14 mouse cellular contexts compared by ENCODE assay signal in genomic region chr10:3645030-3645429, GRCm38 (mm10).
A peak's percentile ranks its signal among the peaks of the same experiment; 100 is the strongest.
DNase-seq lines count a peak whose midpoint lies in the region; ATAC-seq and TF ChIP-seq lines count a peak whose summit lies in the region.
"Had no signal": no experiment of that assay in that cellular context is flagged by ENCODE, and none has a peak within 500 bp of the region (broad histone marks: within the 10 kb centered on the region; RNA-seq: fewer than 3 reads in every experiment).

No protein-coding gene starts in this region.

- no peak overlapping the region for H3K4me2 ChIP-seq in heart, embryonic 12.5 days
- no peak overlapping the region for H3K4me2 ChIP-seq in liver, embryonic 12.5 days
- H3K4me2 ChIP-seq: midbrain, embryonic 12.5 days; neural tube, embryonic 12.5 days had no signal

- H3K79me2 ChIP-seq in liver, adult 2 months (ENCODE audit: control insufficient read depth, insufficient read depth, low read length), result no peaks in the 10 kb centered on the region

- H3K9me3 ChIP-seq in heart, embryonic 12.5 days (replicated peaks), result no peaks in the 10 kb centered on the region
- H3K9me3 ChIP-seq in liver, embryonic 12.5 days (replicated peaks), result no peaks in the 10 kb centered on the region
- H3K9me3 ChIP-seq: midbrain, embryonic 12.5 days; neural tube, embryonic 12.5 days had no signal

- TF ChIP-seq CTCF in liver, adult 2 months (IDR thresholded peaks at IDR 0.05; ENCODE audit: low read depth, low read length), result no peak

- no peak overlapping the region for H3K9ac ChIP-seq in heart, embryonic 12.5 days
- no peak overlapping the region for H3K9ac ChIP-seq in liver, adult 2 months (ENCODE audit: low read depth, low read length)
- no peak overlapping the region for H3K9ac ChIP-seq in liver, embryonic 12.5 days
- H3K9ac ChIP-seq: midbrain, embryonic 12.5 days; neural tube, embryonic 12.5 days had no signal

- peak; percentile 20 to 28 for DNase-seq in heart, postnatal 10 days
- no peak for DNase-seq in liver, adult 2 months (ENCODE audit: extremely low read depth, low read depth, low spot score)
- DNase-seq in brain, adult 2 months (ENCODE audit: low read depth, low spot score), result peak; percentile 80
- DNase-seq in layer of hippocampus, adult 8-10 months (ENCODE audit: low spot score in 2 of 2), result peak; percentile 16 to 17
- no peak for DNase-seq in neural tube, embryonic 10.5 days (ENCODE audit: extremely low spot score, low spot score)
- DNase-seq: adrenal gland, postnatal 14 days; cerebellum, adult 11 months; kidney, adult 8-10 months; lung, postnatal 10 days; retina, postnatal 1 day had no signal

- no peak for TF ChIP-seq POLR2A in liver, adult 2 months (IDR thresholded peaks at IDR 0.05; ENCODE audit: extremely low read depth, insufficient read depth, low read length)

- intact Hi-C loops in heart, postnatal 10 days (cut with DNase I), result loop anchor here (5.0 kb wide), 1 partner anchor 47 kb away; no protein-coding TSS in a partner anchor

- ATAC-seq in heart, embryonic 12.5 days (ENCODE audit: insufficient number of reproducible peaks, low FRiP score), result no peak; the same call in 1 of the 2 replicates
- no peak for ATAC-seq in liver, embryonic 12.5 days

- H3K27me3 ChIP-seq in heart, embryonic 12.5 days (replicated peaks), result no peaks in the 10 kb centered on the region
- H3K27me3 ChIP-seq in liver, adult 2 months (ENCODE audit: control insufficient read depth, insufficient read depth, low read length), result no peaks in the 10 kb centered on the region
- H3K27me3 ChIP-seq in liver, embryonic 12.5 days (replicated peaks), result no peaks in the 10 kb centered on the region
- H3K27me3 ChIP-seq: midbrain, embryonic 12.5 days; neural tube, embryonic 12.5 days had no signal

- no peaks in the 10 kb centered on the region for H3K36me3 ChIP-seq in heart, embryonic 12.5 days
- no peaks in the 10 kb centered on the region for H3K36me3 ChIP-seq in liver, adult 2 months (ENCODE audit: control insufficient read depth, insufficient read depth, low read length)
- no peaks in the 10 kb centered on the region for H3K36me3 ChIP-seq in liver, embryonic 12.5 days
- H3K36me3 ChIP-seq: midbrain, embryonic 12.5 days; neural tube, embryonic 12.5 days had no signal

- H3K4me3 ChIP-seq in heart, embryonic 12.5 days, result no peak overlapping the region
- H3K4me3 ChIP-seq in liver, adult 2 months (ENCODE audit: insufficient read depth, low read depth, low read length), result no peak overlapping the region
- no peak overlapping the region for H3K4me3 ChIP-seq in liver, embryonic 12.5 days
- H3K4me3 ChIP-seq: midbrain, embryonic 12.5 days; neural tube, embryonic 12.5 days had no signal

- H3K27ac ChIP-seq in heart, embryonic 12.5 days (ENCODE audit: poor library complexity, severe bottlenecking), result no peak overlapping the region
- H3K27ac ChIP-seq in liver, adult 2 months (replicated peaks; ENCODE audit: insufficient read depth, low read depth, low read length), result peak overlapping the region; percentile 13; the same call in 1 of the 2 replicates
- H3K27ac ChIP-seq in liver, embryonic 12.5 days, result no peak overlapping the region
- H3K27ac ChIP-seq: midbrain, embryonic 12.5 days; neural tube, embryonic 12.5 days had no signal

- H3K4me1 ChIP-seq in heart, embryonic 12.5 days (replicated peaks), result no peaks in the 10 kb centered on the region
- peaks cover 2% of the 10 kb centered on the region; the same call in 1 of the 2 replicates for H3K4me1 ChIP-seq in liver, adult 2 months (ENCODE audit: control insufficient read depth, insufficient read depth, low read length)
- no peaks in the 10 kb centered on the region for H3K4me1 ChIP-seq in liver, embryonic 12.5 days
- H3K4me1 ChIP-seq: neural tube, embryonic 12.5 days had no signal

- WGBS in heart, embryonic 12.5 days, result 60% methylated on average over 5 of the region's 5 CpGs
- 73% methylated on average over 5 of the region's 5 CpGs for WGBS in liver, adult 2 months
- 49% methylated on average over 5 of the region's 5 CpGs for whole genome bisulfite sequencing in liver, embryonic 12.5 days (ENCODE audit: insufficient replicate concordance)

Comparison
In these comparisons a context has a peak if more than half of its experiments do, and no peak if none do; other contexts are left out.
1. DNase-seq: peak in heart, postnatal 10 days (2 of 2), brain, adult 2 months (single experiment) and layer of hippocampus, adult 8-10 months (2 of 2); none in liver, adult 2 months (single experiment) and neural tube, embryonic 10.5 days (single experiment).